Mouse (Mus musculus) myocyte (in vitro differentiated cells): Measurements from ENCODE around the gene Cdiptos. TPM values are rescaled to one million over a fixed set of nuclear protein-coding genes. Genes with fewer than 3 reads are reported as not detected.

Source experiments
- H3K27me3 ChIP-seq: one replicate; pipeline ENCODE4 v1.6.1; 2011; ENCODE audit not compliant: control insufficient read depth, insufficient read depth, insufficient read length
- H3K36me3 ChIP-seq: one replicate; pipeline ENCODE4 v1.6.1; 2011; ENCODE audit not compliant: control insufficient read depth, insufficient read depth
- H3K4me2 ChIP-seq: one replicate; pipeline ENCODE4 v1.6.1; 2011; ENCODE audit warnings: low read depth, control low read depth
- H3K4me3 ChIP-seq: one replicate; pipeline ENCODE4 v1.5.1; 2011; ENCODE audit warnings: mild to moderate bottlenecking, control low read depth, moderate library complexity
- H3K79me2 ChIP-seq: one replicate; pipeline ENCODE4 v1.6.1; 2011; ENCODE audit not compliant: control insufficient read depth, insufficient read depth
- H3ac ChIP-seq: one replicate; pipeline ENCODE4 v1.6.1; 2011; ENCODE audit not compliant: control insufficient read depth, insufficient read length
- CEBPB ChIP-seq: IDR thresholded peaks from 2 replicates; pipeline ENCODE4 v1.6.1; 2011; ENCODE audit warnings: mild to moderate bottlenecking, moderate library complexity; ENCODE audit not compliant: poor library complexity, insufficient read depth, severe bottlenecking
- E2F4 ChIP-seq: IDR thresholded peaks from one replicate; pipeline ENCODE4 v1.6.1; 2011; ENCODE audit warnings: mild to moderate bottlenecking, control low read depth, moderate library complexity; ENCODE audit not compliant: insufficient read depth
- MAX ChIP-seq: IDR thresholded peaks from one replicate; pipeline ENCODE4 v1.6.1; 2011; ENCODE audit warnings: low read depth, mild to moderate bottlenecking, control low read depth
- MYOD1 ChIP-seq, 3 experiments: IDR thresholded peaks; one replicate each; pipeline ENCODE4 v1.6.1; 2011; ENCODE audit warnings: control low read depth in 2 of 3, low read depth in 2 of 3, mild to moderate bottlenecking in 2 of 3, moderate library complexity in 1 of 3; ENCODE audit not compliant: insufficient read length in 2 of 3, control insufficient read depth in 1 of 3
- MYOG ChIP-seq, 3 experiments: IDR thresholded peaks; one replicate each; pipeline ENCODE4 v1.6.1; 2011; ENCODE audit warnings: control low read depth in 2 of 3, low read depth in 2 of 3, mild to moderate bottlenecking in 2 of 3; ENCODE audit not compliant: insufficient read length in 2 of 3, control insufficient read depth in 1 of 3, insufficient read depth in 1 of 3
- POLR2A ChIP-seq: IDR thresholded peaks from one replicate; pipeline ENCODE4 v1.6.1; 2011; ENCODE audit warnings: low read depth, mild to moderate bottlenecking, control low read depth, moderate library complexity; ENCODE audit not compliant: insufficient read length
- POLR2AphosphoS2 ChIP-seq: IDR thresholded peaks from one replicate; pipeline ENCODE4 v1.6.1; 2011; ENCODE audit warnings: low read depth, control low read depth; ENCODE audit not compliant: insufficient read length
- REST ChIP-seq: IDR thresholded peaks from one replicate; pipeline ENCODE4 v1.6.1; 2011; ENCODE audit warnings: mild to moderate bottlenecking, control low read depth, moderate library complexity; ENCODE audit not compliant: insufficient read depth, insufficient read length
- SRF ChIP-seq: IDR thresholded peaks from one replicate; pipeline ENCODE4 v1.6.1; 2011; ENCODE audit warnings: low read depth; ENCODE audit not compliant: control insufficient read depth, insufficient read length
- TCF12 ChIP-seq: IDR thresholded peaks from one replicate; pipeline ENCODE4 v1.6.1; 2011; ENCODE audit warnings: mild to moderate bottlenecking, control low read depth; ENCODE audit not compliant: poor library complexity, insufficient read depth, severe bottlenecking
- TCF3 ChIP-seq: IDR thresholded peaks from one replicate; pipeline ENCODE4 v1.6.1; 2011; ENCODE audit warnings: low read depth, control low read depth; ENCODE audit not compliant: insufficient read length
- USF1 ChIP-seq: IDR thresholded peaks from one replicate; pipeline ENCODE4 v1.6.1; 2011; ENCODE audit warnings: low read depth, mild to moderate bottlenecking, control low read depth, moderate library complexity
- polyA plus RNA-seq: library from polyadenylated mRNA; unstranded; fragments of >200 nt; fragmentation: generic; extraction: Trizol; gene quantifications from one replicate; pipeline ENCODE4 v1.2.1, GENCODE M21; 2012; ENCODE audit warnings: missing spikeins

Cdiptos gene
- polyA plus RNA-seq, 1 experiment = 0.18 TPM

DNA sequence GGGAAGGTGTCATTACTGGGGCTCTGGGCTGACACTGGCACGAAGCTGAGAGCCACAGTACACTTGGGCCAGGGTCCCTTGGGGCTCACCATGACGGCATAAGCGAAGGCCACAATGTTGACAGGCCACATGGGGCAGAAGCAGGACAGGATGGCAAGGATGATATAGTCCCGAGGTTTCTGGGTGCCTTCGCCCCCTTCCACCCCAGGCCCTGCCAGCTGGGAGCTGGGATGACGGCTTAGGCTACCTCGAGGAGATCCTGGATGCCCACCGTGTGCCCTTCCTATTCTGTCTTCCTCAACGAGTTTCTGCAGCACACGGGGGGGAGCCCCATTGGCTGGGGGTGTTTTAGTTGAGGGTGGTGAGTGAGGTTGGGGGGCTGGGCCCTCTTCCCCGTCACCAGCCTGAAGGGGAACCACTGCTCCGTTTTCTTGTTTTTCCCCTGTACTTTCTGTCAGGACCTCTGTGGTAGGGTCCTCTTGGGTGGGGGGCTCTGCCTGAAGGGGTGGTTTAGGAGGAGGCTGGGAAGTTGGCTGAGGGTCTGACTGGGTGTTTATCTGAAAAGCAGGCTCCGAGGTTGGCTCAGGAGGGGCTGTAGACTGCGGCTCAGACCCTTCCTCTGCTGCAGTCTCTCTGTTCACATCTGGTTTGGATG, 43.5 kb upstream of the Cdiptos start:
- H3K4me2 ChIP-seq = no peak overlapping the region

DNA sequence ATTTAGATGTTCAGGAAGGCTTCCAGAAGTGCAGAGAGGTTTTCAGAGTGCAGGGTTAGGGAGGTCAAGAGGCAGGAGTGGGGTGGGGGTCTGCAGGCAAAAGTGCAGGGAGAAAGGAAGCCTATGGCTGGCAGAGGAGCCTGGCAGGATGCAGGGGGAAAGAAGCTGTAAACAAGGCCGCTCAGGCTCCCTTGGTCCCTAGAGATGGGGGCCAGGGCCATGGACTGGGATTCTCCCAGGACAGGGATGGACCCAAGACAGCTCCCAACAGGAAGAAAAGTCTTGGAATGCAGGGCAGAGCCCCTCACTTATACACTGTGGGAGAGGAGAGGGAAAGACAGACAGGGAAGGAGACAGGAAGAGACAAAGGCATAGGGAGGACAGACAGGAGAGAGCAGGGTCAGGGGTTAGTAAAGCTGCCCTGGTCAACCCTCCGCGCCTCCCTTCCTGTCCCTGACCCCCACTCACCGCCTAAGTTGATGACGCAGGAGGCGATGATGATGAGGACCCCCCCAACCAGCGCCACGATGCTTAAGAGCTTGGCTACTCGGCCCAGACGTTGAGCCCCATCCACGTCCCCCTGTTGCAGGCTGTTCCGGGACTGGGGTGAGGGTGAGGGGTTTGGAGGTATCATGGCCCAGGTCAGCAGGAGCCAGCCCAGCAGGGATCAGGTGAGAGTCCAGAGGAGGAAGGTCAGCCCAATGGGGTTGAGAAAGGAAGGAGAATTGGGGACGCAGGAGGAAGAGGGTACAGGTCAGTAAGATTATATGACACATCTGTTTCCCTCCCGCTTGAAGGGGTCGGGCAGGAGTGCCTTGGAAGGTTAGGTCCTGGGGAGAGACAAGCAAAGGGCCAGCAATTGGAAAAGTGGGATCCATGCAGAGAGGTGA, 42.8 kb upstream of the Cdiptos start:
- no peak for TF ChIP-seq MAX
- no peak for TF ChIP-seq E2F4
- TF ChIP-seq USF1 = no peak
- no peak for TF ChIP-seq CEBPB
- no peak for TF ChIP-seq POLR2A
- Histone ChIP-seq H3ac (no peak overlapping the region), H3K79me2 (peaks cover 20% of the 10 kb centered on the region), H3K4me3 (no peak overlapping the region), H3K27me3 (no peaks in the 10 kb centered on the region), H3K4me2 (no peak overlapping the region), H3K36me3 (no peaks in the 10 kb centered on the region)

More for the DNA sequence above, 43.5 kb upstream of the Cdiptos start:
- TF ChIP-seq POLR2AphosphoS2 (no peak), TCF12 (no peak), USF1 (no peak), POLR2A (no peak), E2F4 (no peak), MYOG (IDR thresholded peaks at IDR 0.05; ENCODE audit: control insufficient read depth in 1 of 3, insufficient read depth in 1 of 3, insufficient read length in 2 of 3, low read depth in 2 of 3) (no peak), REST (no peak)
- Histone ChIP-seq H3K4me3 (no peak overlapping the region), H3ac (no peak overlapping the region), H3K79me2 (peaks cover 20% of the 10 kb centered on the region), H3K27me3 (no peaks in the 10 kb centered on the region), H3K36me3 (peaks cover 6% of the 10 kb centered on the region)

DNA sequence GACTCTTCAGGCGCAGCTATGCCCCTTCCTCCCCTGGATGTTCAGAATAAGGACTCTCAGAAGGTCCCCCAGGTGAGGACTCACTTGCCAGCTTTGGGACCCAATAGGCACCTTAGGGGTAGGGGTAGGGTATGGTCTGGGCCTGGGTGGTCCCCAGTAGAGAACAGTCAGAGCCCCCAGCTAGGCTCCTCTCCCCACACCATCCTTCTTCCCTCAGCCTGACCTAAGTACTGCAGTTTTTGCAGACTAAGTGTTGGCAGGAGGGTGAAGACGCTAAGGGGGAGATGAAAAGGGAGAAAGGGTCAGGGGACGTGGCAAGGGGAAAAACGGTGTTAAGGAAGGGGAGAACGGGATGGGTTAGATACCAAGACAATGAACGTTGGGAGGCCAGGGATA, 42.0 kb upstream of the Cdiptos start:
- Histone ChIP-seq H3K79me2 (peaks cover 26% of the 10 kb centered on the region), H3ac (no peak overlapping the region), H3K36me3 (no peaks in the 10 kb centered on the region), H3K27me3 (no peaks in the 10 kb centered on the region), H3K4me2 (no peak overlapping the region), H3K4me3 (no peak overlapping the region)
- TF ChIP-seq MYOD1 (IDR thresholded peaks at IDR 0.05; ENCODE audit: control insufficient read depth in 1 of 3, insufficient read length in 2 of 3, low read depth in 2 of 3) = no peak
- TF ChIP-seq REST = no peak
- TF ChIP-seq MYOG (IDR thresholded peaks at IDR 0.05; ENCODE audit: control insufficient read depth in 1 of 3, insufficient read depth in 1 of 3, insufficient read length in 2 of 3, low read depth in 2 of 3) = no peak
- TF ChIP-seq TCF12 = no peak
- TF ChIP-seq MAX = no peak
- no peak for TF ChIP-seq E2F4
- TF ChIP-seq POLR2AphosphoS2 = no peak
- TF ChIP-seq POLR2A = no peak
- TF ChIP-seq TCF3 = no peak
- no peak for TF ChIP-seq USF1
- no peak for TF ChIP-seq CEBPB
- no peak for TF ChIP-seq SRF

DNA sequence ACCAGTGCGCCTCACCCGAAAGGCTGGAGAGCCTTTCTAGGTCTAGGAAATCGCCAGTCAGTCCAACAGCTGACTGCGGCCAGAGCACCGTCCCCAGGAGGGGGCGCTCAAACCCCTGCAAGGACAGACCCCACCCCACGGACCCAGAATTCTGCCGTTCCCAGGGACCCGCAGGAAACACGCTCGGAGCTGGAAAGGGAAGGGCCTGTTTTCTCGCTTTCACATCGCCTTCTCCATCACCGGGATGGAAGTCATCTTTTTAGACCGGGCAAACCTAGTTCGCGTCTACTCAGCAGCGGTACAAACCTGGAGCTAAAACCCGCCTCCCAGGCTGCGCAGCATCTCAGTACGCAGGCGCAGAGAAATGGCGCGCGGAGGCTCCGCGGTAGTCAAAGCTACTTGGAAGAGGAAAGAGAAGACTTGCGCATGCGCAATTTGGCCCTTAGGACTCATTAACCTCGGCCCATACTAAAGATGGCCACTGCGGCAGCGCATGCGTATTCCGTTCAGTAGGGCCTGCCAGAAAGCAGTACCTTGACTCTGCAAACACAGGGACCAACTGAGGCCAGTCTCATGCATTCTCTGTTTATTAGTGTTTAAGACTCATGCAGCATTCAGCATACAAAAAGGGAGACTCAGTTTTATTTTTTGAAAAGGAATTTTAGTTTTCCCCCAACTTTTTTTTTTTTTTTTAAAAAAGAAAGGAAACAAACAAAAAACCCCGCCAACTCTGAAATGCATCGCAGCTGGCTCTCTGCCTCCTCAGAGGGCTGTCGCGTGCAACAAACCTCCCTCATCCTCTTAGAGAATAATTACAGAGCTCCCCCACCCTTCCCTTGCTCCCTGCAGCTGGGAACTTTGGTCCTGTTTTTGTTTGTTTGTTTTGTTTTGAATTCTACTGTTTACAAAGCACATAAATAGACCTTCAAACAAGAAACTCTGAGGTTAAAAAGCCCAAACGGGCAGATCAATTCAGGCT, 41.4 kb upstream of the Cdiptos start, which contains the start of gene Pagr1a:
TSS of gene Pagr1a (minus strand) at position 382 of the 979 bp plus-strand sequence.
- H3K36me3 ChIP-seq = no peaks in the 10 kb centered on the region
- no peaks in the 10 kb centered on the region for H3K27me3 ChIP-seq
- peaks cover 31% of the 10 kb centered on the region for H3K79me2 ChIP-seq
- H3ac ChIP-seq = peak within 1 kb of the TSS; percentile 51
- no peak for TF ChIP-seq USF1
- no peak for TF ChIP-seq CEBPB
- peak; percentile 48 for TF ChIP-seq POLR2A
- no peak for TF ChIP-seq MAX
- no peak for TF ChIP-seq REST
- TF ChIP-seq TCF3 = no peak
- TF ChIP-seq MYOG (IDR thresholded peaks at IDR 0.05; ENCODE audit: control insufficient read depth in 1 of 3, insufficient read depth in 1 of 3, insufficient read length in 2 of 3, low read depth in 2 of 3) = peak; percentile 25 to 72 (median 26)
- no peak for TF ChIP-seq TCF12
- peak; percentile 57 for TF ChIP-seq E2F4
- TF ChIP-seq POLR2AphosphoS2 = peak; percentile 65
- TF ChIP-seq MYOD1 (IDR thresholded peaks at IDR 0.05; ENCODE audit: control insufficient read depth in 1 of 3, insufficient read length in 2 of 3, low read depth in 2 of 3) = peak in 2 of 3 experiments; percentile 49 to 65
- H3K4me3 ChIP-seq = peak within 1 kb of the TSS; percentile 81
- peak within 1 kb of the TSS; percentile 77 for H3K4me2 ChIP-seq
